Mouse (Mus musculus) liver, embryonic 12.5 days (tissue): ENCODE results near the gene Rps27. TPM values are rescaled to one million over a fixed set of nuclear protein-coding genes. Genes with fewer than 3 reads are reported as not detected.
"Not testable (repeated sequence)": the region's sequence is repeated elsewhere in the genome, so short reads cannot be mapped to it uniquely, and the experiment has no call there.

Experiments used
- ATAC-seq: fragments of 200-750 bp; cut with Nextera tagmentation; 2 replicates; pipeline ENCODE4 v1.8.0; 2017; ENCODE audit warnings: moderate number of reproducible peaks, mild to moderate bottlenecking, moderate library complexity
- H3K27ac ChIP-seq: fragments of 300-500 bp; sonication (generic); 2 replicates; pipeline ENCODE4 v1.5.1; 2016; ENCODE audit warnings: mild to moderate bottlenecking
- H3K27me3 ChIP-seq: fragments of 300-500 bp; sonication (generic); replicated peaks from 2 replicates; pipeline ENCODE4 v1.6.1; 2016; ENCODE audit warnings: mild to moderate bottlenecking, moderate library complexity
- H3K36me3 ChIP-seq: fragments of 300-500 bp; sonication (generic); 2 replicates; pipeline ENCODE4 v1.6.1; 2016; ENCODE audit warnings: mild to moderate bottlenecking, moderate library complexity
- H3K4me1 ChIP-seq: fragments of 300-500 bp; sonication (generic); 2 replicates; pipeline ENCODE4 v1.6.1; 2016
- H3K4me2 ChIP-seq: fragments of 300-500 bp; sonication (generic); 2 replicates; pipeline ENCODE4 v1.6.1; 2016; ENCODE audit warnings: mild to moderate bottlenecking, moderate library complexity
- H3K4me3 ChIP-seq: fragments of 300-500 bp; sonication (generic); 2 replicates; pipeline ENCODE4 v1.5.1; 2016; ENCODE audit warnings: mild to moderate bottlenecking, moderate library complexity
- H3K9ac ChIP-seq: fragments of 300-500 bp; sonication (generic); 2 replicates; pipeline ENCODE4 v1.6.1; 2016; ENCODE audit warnings: mild to moderate bottlenecking, moderate library complexity
- H3K9me3 ChIP-seq: fragments of 300-500 bp; sonication (generic); replicated peaks from 2 replicates; pipeline ENCODE4 v1.6.1; 2016; ENCODE audit warnings: mild to moderate bottlenecking, moderate library complexity
- WGBS: fragments of 180-500 bp; shearing (Covaris S2); methylation state at CpG from one replicate; pipeline ENCODE4 v1.1.7; 2016; ENCODE audit not compliant: insufficient replicate concordance; 5-methylcytosine and 5-hydroxymethylcytosine counted together
- polyA plus RNA-seq: library from polyadenylated mRNA; unstranded; fragments of >200 nt; fragmentation: Nextera tagmentation; extraction: Ambion mirVana; gene quantifications from 2 replicates; pipeline ENCODE4 v1.2.1, GENCODE M21; 2016

Rps27 gene
- polyA plus RNA-seq, result 777 and 835 TPM in 2 replicates

DNA sequence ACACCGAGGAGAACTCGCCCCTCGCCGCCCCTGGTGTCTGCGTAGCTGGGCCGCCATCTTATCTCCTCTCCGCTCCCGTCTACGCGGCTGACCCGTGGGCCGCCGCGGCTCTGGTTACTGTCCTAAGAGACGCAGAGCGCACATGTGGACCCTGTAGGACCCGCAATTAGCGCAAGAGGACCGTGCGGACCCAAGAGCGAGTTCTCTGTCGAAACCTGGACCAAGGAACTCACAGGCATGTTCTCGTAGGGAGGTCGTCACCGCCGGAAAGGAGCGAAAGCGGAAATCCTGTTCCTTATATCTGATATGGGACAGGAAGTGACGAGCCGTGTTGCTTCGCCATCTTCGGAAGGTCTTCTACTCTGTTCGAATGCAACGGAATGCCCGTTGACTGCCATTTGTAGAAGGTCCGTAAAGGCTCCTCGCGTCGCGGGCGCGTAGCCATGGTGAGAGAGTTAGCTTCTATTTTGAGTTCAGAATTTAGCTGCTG is at the start of gene Rps27, which contains the start of gene Rab13:
Rps27 (minus strand) TSS at position 275 of the 490 bp plus-strand sequence.
Rab13 (plus strand) TSS at position 319 of the 490 bp plus-strand sequence.
- Histone ChIP-seq H3K27me3 (0 out of 2 replicates have a peak, but pooled peaks cover 5% of the 10 kb centered on the region), H3K9ac (peak within 1 kb of the TSS; percentile 92), H3K4me1 (peaks cover 47% of the 10 kb centered on the region), H3K36me3 (peaks cover 44% of the 10 kb centered on the region), H3K4me3 (peak within 1 kb of the TSS; percentile 89), H3K4me2 (peak within 1 kb of the TSS; percentile 91), H3K9me3 (no peaks in the 10 kb centered on the region), H3K27ac (peak within 1 kb of the TSS; percentile 86)
- under 1% methylated on average over 42 of the region's 42 CpGs for WGBS
- ATAC-seq, result peak; percentile 93

DNA sequence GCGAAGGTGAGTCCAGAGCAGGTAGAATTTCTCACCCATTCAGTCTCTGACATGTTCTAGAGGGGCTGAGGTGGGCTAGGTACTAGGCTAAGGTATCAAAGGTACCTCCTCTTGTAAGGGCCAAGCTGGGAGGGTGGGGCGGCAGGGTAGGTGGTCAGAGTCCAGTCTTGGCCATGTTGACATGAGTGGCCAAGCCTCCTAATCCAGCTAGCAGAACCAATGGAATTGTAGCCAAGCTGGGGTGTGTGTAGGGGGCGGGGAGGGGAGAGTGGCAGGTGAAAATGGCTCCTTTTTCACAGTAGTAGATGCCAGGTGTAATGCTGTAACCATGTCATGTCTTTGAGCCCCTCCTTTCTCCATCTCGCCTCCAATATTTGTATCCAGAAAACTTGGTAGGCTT is 45.1 kb upstream of the Rps27 start:
- H3K36me3 ChIP-seq, result peaks cover 68% of the 10 kb centered on the region
- 70% methylated on average over 4 of the region's 4 CpGs for WGBS

DNA sequence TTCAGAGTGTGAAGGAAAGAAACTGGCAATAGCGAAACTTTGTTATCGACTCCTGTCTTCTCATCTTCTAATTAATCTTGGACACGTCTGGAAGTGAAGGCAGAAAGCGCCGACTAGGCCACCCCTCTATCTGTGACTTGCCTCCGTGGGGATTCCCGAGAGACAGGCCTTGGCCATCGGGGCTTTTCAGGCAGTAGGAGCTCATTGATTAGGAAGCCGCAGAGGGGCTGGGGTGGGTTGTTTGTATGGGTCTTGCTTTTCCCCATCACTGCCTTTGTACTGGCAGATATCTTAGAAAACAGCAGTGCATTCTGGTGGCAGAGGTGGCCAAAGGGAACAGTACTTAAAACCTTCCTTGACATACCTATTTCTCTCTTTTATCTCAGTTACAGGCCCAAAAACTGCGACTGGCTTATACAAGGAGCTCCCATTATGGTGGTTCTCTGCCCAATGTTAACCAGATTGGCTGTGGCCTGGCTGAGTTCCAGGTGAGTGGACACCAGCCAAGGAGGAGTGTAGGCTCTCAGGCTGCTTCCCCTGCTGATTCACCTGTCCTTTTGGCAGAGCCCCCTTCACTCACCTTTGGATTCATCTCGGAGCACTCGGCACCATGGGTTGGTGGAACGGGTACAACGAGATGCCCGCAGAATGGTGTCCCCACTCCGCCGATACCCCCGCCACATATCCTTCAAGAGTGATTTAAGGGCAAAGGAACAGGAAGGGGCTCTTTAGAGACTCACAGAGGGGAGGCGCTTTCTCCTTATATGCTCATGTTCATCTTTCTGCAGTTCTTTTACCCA is 43.5 kb upstream of the Rps27 start:
- Histone ChIP-seq H3K9me3 (no peaks in the 10 kb centered on the region), H3K4me2 (no peak overlapping the region), H3K36me3 (peaks cover 52% of the 10 kb centered on the region), H3K4me3 (no peak overlapping the region), H3K27ac (no peak overlapping the region), H3K27me3 (no peaks in the 10 kb centered on the region), H3K9ac (no peak overlapping the region), H3K4me1 (peaks cover 29% of the 10 kb centered on the region)
- ATAC-seq, result no peak
- WGBS, result 85% methylated on average over 19 of the region's 19 CpGs

More for the DNA sequence above, 45.1 kb upstream of the Rps27 start:
- no peaks in the 10 kb centered on the region for H3K9me3 ChIP-seq
- no peak overlapping the region for H3K4me3 ChIP-seq
- H3K27ac ChIP-seq, result no peak overlapping the region
- peaks cover 26% of the 10 kb centered on the region for H3K4me1 ChIP-seq
- ATAC-seq, result no peak
- H3K9ac ChIP-seq, result no peak overlapping the region
- H3K4me2 ChIP-seq, result no peak overlapping the region
- H3K27me3 ChIP-seq, result no peaks in the 10 kb centered on the region

DNA sequence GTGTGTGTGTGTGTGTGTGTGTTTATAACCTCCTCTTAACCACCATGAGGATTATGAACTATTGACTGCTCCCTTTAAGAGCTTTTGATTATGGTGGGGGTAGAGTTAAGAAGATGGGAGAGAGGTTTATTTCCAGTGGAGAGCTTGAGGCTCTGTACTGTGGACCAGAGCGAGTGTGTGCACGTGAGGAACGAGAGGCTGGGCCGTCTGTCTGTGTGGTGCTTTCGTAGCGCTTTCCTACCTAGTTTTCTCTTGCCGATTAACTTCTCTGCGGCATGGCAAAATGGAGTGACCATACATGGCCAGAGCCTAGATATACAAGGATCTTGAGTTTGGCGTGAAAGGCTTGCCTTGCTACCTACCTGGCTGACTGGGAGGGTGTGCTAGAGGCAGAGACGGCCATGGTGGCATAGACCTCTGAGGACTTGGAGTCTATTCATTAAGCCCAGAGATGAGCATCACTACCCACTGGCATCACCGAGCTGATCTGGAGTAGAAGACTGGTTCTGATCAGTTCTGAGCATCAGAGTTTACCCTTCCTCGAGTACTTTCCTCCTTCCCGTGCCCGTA is 42.4 kb upstream of the Rps27 start:
- Histone ChIP-seq H3K36me3 (peaks cover 52% of the 10 kb centered on the region), H3K4me3 (no peak overlapping the region), H3K4me2 (peak overlapping the region; percentile 87; the same call in 1 of the 2 replicates), H3K27ac (no peak overlapping the region), H3K4me1 (peaks cover 30% of the 10 kb centered on the region), H3K9me3 (no peaks in the 10 kb centered on the region), H3K27me3 (no peaks in the 10 kb centered on the region), H3K9ac (0 out of 2 replicates have a peak overlapping the region, but pooled peaks have one; percentile 92)
- WGBS, result 90% methylated on average over 14 of the region's 14 CpGs
- no peak for ATAC-seq

DNA sequence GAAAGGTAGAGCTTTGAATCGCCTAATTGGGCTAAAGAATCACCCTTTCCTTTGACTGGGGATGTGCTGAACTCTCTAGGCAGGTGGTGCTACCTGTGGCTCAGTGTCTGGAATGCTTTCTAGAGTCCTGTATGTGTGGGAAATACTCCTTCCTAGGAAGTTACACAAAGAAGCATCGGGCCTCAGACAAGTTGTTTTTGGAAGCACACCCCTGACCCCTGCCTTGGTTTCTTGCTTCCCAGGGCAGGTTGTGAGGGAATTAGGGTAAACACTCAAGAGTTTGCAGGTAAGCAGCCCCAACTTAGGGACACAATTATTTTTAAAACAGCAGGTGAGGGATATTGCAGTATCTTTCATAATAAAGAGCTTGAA is 41.7 kb upstream of the Rps27 start:
- ATAC-seq, result no peak
- peak overlapping the region; percentile 92 for H3K4me3 ChIP-seq
- peaks cover 33% of the 10 kb centered on the region for H3K4me1 ChIP-seq
- peak overlapping the region; percentile 92 for H3K9ac ChIP-seq
- H3K27ac ChIP-seq, result peak overlapping the region; percentile 85; the same call in 1 of the 2 replicates
- H3K9me3 ChIP-seq, result no peaks in the 10 kb centered on the region
- H3K27me3 ChIP-seq, result no peaks in the 10 kb centered on the region
- peak overlapping the region; percentile 87 for H3K4me2 ChIP-seq
- 21% methylated on average over 2 of the region's 2 CpGs for WGBS
- peaks cover 52% of the 10 kb centered on the region for H3K36me3 ChIP-seq

DNA sequence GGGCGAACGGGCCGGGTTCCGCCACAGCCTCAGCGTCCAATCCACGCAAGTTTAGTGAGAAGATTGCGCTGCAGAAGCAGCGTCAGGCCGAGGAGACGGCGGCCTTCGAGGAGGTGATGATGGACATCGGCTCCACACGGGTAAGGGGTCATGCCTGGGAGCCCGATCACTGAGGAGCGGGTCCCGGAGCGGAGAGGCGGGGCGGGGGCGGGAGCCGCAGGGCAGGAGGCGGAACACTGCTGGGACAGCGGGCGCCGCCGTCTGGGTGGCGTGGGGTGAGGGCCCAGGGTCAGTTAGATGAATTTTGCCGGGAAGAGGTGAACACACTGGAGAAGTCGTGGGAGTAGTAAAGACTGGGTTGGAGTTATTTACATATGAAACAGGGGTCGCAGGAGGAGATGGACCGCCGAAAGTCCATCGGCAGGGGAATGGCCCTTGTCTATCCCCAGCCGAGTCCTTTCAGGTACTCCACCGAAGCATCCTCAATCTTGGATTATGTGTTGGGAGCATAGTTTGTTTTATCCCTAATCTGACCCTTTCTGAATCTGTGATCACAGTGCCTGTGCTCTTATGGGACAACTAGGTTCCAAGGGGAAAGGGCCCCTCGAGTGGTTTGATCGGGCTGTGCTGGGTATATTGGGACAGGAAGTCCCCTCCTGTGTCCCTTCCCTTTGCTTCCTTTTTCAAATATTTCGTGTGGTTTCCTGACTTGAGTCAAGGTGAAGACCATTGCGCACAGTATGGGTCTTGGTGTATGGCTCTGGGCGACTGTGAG is 41.2 kb upstream of the Rps27 start:
- peaks cover 46% of the 10 kb centered on the region for H3K36me3 ChIP-seq
- no peaks in the 10 kb centered on the region for H3K27me3 ChIP-seq
- peak overlapping the region; percentile 85 for H3K27ac ChIP-seq
- no peaks in the 10 kb centered on the region for H3K9me3 ChIP-seq
- peaks cover 37% of the 10 kb centered on the region for H3K4me1 ChIP-seq
- 1% methylated on average over 41 of the region's 41 CpGs for WGBS
- H3K4me2 ChIP-seq, result peak overlapping the region; percentile 87
- H3K4me3 ChIP-seq, result peak overlapping the region; percentile 92
- H3K9ac ChIP-seq, result peak overlapping the region; percentile 92
- ATAC-seq, result peak; percentile 72

DNA sequence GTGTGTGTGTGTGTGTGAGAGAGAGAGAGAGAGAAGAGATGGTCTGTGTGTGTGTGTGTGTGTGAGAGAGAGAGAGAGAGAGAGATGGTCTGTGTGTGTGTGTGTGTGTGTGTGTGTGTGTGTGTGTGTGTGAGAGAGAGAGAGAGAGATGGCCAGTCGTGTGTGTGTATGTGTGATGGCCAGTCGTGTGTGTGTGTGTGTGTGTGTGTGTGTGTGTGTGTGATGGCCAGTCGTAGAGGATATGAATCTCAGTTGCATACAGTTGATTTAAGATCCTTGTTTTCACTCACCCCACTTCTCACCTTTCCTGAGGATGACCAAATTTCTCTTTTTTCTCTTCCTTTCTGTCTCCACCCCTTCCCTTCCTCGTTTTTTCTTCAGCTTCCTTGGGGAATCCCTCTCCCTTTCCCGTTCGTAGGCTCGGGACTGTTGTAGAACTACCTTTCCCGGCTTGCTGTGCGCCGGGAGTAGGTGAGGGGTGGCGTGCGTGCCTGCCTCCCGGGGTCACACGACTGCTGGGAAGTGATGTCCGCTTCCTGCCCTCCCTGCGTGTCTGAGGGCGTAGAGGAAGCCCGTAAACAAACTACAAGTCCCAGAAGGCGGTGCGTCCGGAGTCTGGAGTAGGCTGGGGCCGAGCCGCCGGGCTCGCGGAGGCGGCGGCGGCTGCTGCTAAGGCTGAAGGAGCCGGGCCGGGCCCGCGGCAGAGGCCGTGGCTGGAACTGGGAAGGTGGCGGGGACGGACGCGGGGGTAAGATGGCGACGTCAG is 40.4 kb upstream of the Rps27 start, which contains the start of gene Crtc2:
Crtc2 (plus strand) TSS at position 511 of the 766 bp plus-strand sequence.
- ATAC-seq, result peak; percentile 99
- H3K27me3 ChIP-seq, result no peaks in the 10 kb centered on the region
- peak within 1 kb of the TSS; percentile 92 for H3K9ac ChIP-seq

DNA sequence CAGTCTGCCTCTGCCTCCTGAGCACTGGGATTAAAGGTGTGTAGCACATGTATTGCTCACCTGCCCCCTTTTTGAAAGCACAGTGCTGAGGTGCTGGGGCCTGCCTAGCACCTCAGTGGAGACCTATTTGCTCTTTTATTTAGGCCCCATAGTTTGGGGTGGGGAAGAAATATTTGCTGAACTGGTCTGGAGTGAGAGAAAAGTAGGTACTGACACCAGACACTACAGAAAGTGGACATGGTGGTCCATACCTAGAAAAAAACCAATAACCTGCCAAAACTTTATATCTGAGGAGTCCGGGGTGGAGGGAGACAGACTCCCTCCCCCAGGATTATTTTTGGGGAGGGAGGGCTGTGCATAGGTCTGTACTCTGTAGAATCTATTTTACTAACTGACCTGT is 39.7 kb upstream of the Rps27 start:
- H3K9me3 ChIP-seq, H3K4me3 ChIP-seq, H3K27me3 ChIP-seq, H3K9ac ChIP-seq, ATAC-seq: not testable (repeated sequence)
- peak overlapping the region; percentile 87; the same call in 1 of the 2 replicates for H3K4me2 ChIP-seq
- H3K4me1 ChIP-seq, result peaks cover 46% of the 10 kb centered on the region
- WGBS, result 60% methylated on average over 1 of the region's 1 CpGs
- H3K27ac ChIP-seq, result 0 out of 2 replicates have a peak overlapping the region, but pooled peaks have one; percentile 48
- peaks cover 32% of the 10 kb centered on the region for H3K36me3 ChIP-seq

More for the DNA sequence above, 40.4 kb upstream of the Rps27 start, which contains the start of gene Crtc2:
- peak within 1 kb of the TSS; percentile 87 for H3K4me2 ChIP-seq
- no peaks in the 10 kb centered on the region for H3K9me3 ChIP-seq
- WGBS, result under 1% methylated on average over 39 of the region's 40 CpGs
- H3K4me3 ChIP-seq, result peak within 1 kb of the TSS; percentile 92
- peak within 1 kb of the TSS; percentile 85 for H3K27ac ChIP-seq
- peaks cover 39% of the 10 kb centered on the region for H3K36me3 ChIP-seq
- peaks cover 45% of the 10 kb centered on the region for H3K4me1 ChIP-seq

DNA sequence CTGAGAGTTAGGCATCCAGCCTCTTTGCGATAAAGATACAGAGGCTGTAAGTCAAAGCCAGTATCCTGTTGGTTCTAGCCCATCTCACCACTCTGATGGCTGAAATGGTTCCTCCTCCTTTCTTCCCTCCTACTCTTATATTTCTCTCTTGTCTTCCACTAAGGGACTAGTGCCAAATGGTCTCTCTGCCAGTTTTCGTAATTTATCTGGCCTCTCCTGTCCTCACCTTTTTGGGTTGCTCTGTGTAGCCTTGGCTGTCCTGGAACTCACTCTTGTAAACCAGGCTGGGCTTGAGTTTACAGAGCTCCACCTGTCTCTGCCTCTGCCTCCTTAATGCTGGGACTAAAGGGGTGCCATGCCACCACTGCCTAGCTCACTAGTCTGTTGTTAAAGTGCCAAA is 39.2 kb upstream of the Rps27 start:
- peaks cover 27% of the 10 kb centered on the region for H3K36me3 ChIP-seq
- 88% methylated on average over 2 of the region's 2 CpGs for WGBS
- H3K9me3 ChIP-seq, H3K4me3 ChIP-seq, H3K4me2 ChIP-seq, ATAC-seq, H3K9ac ChIP-seq, H3K27ac ChIP-seq, H3K27me3 ChIP-seq: not testable (repeated sequence)
- peaks cover 44% of the 10 kb centered on the region for H3K4me1 ChIP-seq

DNA sequence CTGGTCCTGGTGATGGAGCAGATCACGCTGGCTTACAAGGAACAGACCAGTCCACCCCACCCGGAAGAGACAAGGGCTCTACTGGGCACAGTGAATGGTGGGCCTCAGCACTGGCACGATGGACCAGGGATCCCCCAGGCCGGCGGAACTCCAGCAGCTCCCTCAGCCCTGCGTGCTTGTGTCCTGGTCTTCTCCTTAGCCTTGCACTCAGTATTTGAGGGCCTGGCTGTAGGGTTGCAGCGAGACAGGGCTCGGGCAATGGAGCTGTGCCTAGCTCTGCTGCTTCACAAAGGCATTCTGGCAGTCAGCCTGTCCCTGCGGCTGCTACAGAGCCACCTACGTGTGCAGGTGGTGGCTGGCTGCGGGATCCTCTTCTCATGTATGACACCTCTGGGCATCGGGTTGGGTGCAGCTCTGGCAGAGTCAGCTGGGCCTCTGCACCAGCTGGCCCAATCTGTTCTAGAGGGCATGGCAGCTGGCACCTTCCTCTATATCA is 38.3 kb upstream of the Rps27 start:
- not testable (repeated sequence) for ATAC-seq, H3K4me3 ChIP-seq, H3K9ac ChIP-seq, H3K27ac ChIP-seq, H3K9me3 ChIP-seq, H3K4me2 ChIP-seq, H3K27me3 ChIP-seq
- 80% methylated on average over 8 of the region's 12 CpGs for WGBS
- H3K36me3 ChIP-seq, result peaks cover 18% of the 10 kb centered on the region
- H3K4me1 ChIP-seq, result peaks cover 48% of the 10 kb centered on the region

DNA sequence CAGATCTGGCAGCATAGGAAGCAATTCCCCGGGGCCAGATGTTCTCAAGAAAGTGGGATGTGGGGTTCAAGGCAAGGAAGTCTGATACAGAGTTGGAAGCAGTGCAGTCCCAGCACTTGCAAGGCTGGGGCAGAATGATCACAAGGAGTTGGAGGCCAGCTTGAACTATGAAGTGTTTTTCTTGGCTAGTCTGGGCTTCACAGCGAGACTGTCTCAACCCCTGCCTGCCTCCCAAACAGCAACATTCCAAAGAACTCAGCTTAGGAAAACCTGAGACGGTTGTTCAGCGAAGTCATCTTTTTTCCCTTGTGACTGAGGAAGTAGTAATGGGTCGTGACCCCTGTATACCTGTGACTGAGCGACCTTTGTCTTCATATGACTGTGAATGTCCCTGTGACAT is 37.3 kb upstream of the Rps27 start:
- no peak overlapping the region for H3K4me3 ChIP-seq
- WGBS, result 82% methylated on average over 6 of the region's 6 CpGs

More for the DNA sequence above, 37.3 kb upstream of the Rps27 start:
- Histone ChIP-seq H3K4me2 (no peak overlapping the region), H3K9ac (no peak overlapping the region), H3K36me3 (peaks cover 16% of the 10 kb centered on the region), H3K27ac (0 out of 2 replicates have a peak overlapping the region, but pooled peaks have one; percentile 10), H3K27me3 (no peaks in the 10 kb centered on the region), H3K9me3 (no peaks in the 10 kb centered on the region), H3K4me1 (peaks cover 49% of the 10 kb centered on the region)
- no peak for ATAC-seq
